Mouse (Mus musculus): Measurements from ENCODE around the gene Gm6408.
"Not testable (repeated sequence)": the region's sequence is repeated elsewhere in the genome, so short reads cannot be mapped to it uniquely, and the experiment has no call there.

Gene Gm6408

GRCm38 (mm10) chr5:146481665-146482064 is at the start of gene Gm6408:
Gene Gm6408, plus strand, starts transcription at chr5:146481965.
- DNase-seq, result not testable (repeated sequence)

GRCm38 (mm10) chr5:146432476-146432875 is 49.3 kb upstream of the Gm6408 start:
- DNase-seq, result no peak

- DNase-seq, result no peak
These were observed 46.4 kb upstream of the Gm6408 start for GRCm38 (mm10) chr5:146435316-146435715.

GRCm38 (mm10) chr5:146436796-146437195 is 45.0 kb upstream of the Gm6408 start:
- DNase-seq, result no peak

GRCm38 (mm10) chr5:146439152-146439781 is 42.5 kb upstream of the Gm6408 start:
- DNase-seq, result no peak

- no peak for DNase-seq
These were observed 41.5 kb upstream of the Gm6408 start for GRCm38 (mm10) chr5:146440273-146440672.

GRCm38 (mm10) chr5:146442767-146443166 is 39.0 kb upstream of the Gm6408 start:
- DNase-seq, result no peak

- no peak for DNase-seq
These were observed 35.1 kb upstream of the Gm6408 start for GRCm38 (mm10) chr5:146446633-146447032.

- no peak for DNase-seq
These were observed 30.0 kb upstream of the Gm6408 start for GRCm38 (mm10) chr5:146451592-146452254.

GRCm38 (mm10) chr5:146453556-146453955 is 28.2 kb upstream of the Gm6408 start:
- DNase-seq, result no peak

- peak; percentile 32 for DNase-seq
These were observed 20.2 kb upstream of the Gm6408 start for GRCm38 (mm10) chr5:146461612-146462011.

GRCm38 (mm10) chr5:146466663-146467062 is 15.1 kb upstream of the Gm6408 start:
- no peak for DNase-seq

GRCm38 (mm10) chr5:146468311-146468710 is 13.5 kb upstream of the Gm6408 start:
- no peak for DNase-seq

GRCm38 (mm10) chr5:146470821-146471220 is 10.9 kb upstream of the Gm6408 start:
- no peak for DNase-seq

- no peak for DNase-seq
These were observed 10.5 kb upstream of the Gm6408 start for GRCm38 (mm10) chr5:146471311-146471710.

- DNase-seq, result no peak
These were observed 9.9 kb upstream of the Gm6408 start for GRCm38 (mm10) chr5:146471821-146472220.

GRCm38 (mm10) chr5:146479564-146479963 is 2.2 kb upstream of the Gm6408 start:
- DNase-seq, result peak; percentile 34

- DNase-seq, result peak; percentile 45
These were observed 7.2 kb downstream of the Gm6408 start for GRCm38 (mm10) chr5:146488959-146489358.

- not testable (repeated sequence) for DNase-seq
These were observed 9.3 kb downstream of the Gm6408 start, which contains the start of gene Gm6370 for GRCm38 (mm10) chr5:146491063-146491462. Gene Gm6370, plus strand, starts transcription at chr5:146491363.

- not testable (repeated sequence) for DNase-seq
These were observed 20.3 kb downstream of the Gm6408 start, which contains the start of gene 4930449I24Rik for GRCm38 (mm10) chr5:146502099-146502498. Gene 4930449I24Rik, plus strand, starts transcription at chr5:146502399.

- not testable (repeated sequence) for DNase-seq
These were observed 32.1 kb downstream of the Gm6408 start, which contains the start of gene Gm3402 for GRCm38 (mm10) chr5:146513823-146514222. Gene Gm3402, plus strand, starts transcription at chr5:146514123.

- DNase-seq, result not testable (repeated sequence)
These were observed 43.7 kb downstream of the Gm6408 start, which contains the start of gene Gm3404 for GRCm38 (mm10) chr5:146525501-146525900. Gene Gm3404, plus strand, starts transcription at chr5:146525801.
